Mouse (Mus musculus) splenic B cell, adult 2 months (primary cell): ENCODE measurements around the gene Rai1.

Experiments
- DNase-seq: peaks from one replicate; pipeline ENCODE4 v3.0.0-alpha.2; 2011; ENCODE audit warnings: low read depth, low spot score
- H3K27me3 ChIP-seq: 2 replicates; pipeline ENCODE4 v1.6.1; 2012; ENCODE audit warnings: mild to moderate bottlenecking, low read length, moderate library complexity, mixed read lengths; ENCODE audit not compliant: control insufficient read depth, poor library complexity, insufficient read depth, severe bottlenecking
- H3K36me3 ChIP-seq: 2 replicates; pipeline ENCODE4 v1.6.1; 2012; ENCODE audit warnings: mild to moderate bottlenecking, low read length, moderate library complexity, mixed read lengths; ENCODE audit not compliant: control insufficient read depth, poor library complexity, insufficient read depth, severe bottlenecking

Gene Rai1

GRCm38 (mm10) chr11:60176182-60176974, 71.6 kb downstream of the Rai1 start:
- peak; percentile 56 for DNase-seq
- Histone ChIP-seq H3K36me3 (no peaks in the 10 kb centered on the region), H3K27me3 (no peaks in the 10 kb centered on the region)

GRCm38 (mm10) chr11:60176975-60177657, 72.3 kb downstream of the Rai1 start:
- no peaks in the 10 kb centered on the region for H3K36me3 ChIP-seq
- H3K27me3 ChIP-seq: no peaks in the 10 kb centered on the region
- DNase-seq: peak; percentile 53

- Histone ChIP-seq H3K27me3 (no peaks in the 10 kb centered on the region), H3K36me3 (no peaks in the 10 kb centered on the region)
- no peak for DNase-seq
These were observed 73.2 kb downstream of the Rai1 start for GRCm38 (mm10) chr11:60178005-60178404.

DNA sequence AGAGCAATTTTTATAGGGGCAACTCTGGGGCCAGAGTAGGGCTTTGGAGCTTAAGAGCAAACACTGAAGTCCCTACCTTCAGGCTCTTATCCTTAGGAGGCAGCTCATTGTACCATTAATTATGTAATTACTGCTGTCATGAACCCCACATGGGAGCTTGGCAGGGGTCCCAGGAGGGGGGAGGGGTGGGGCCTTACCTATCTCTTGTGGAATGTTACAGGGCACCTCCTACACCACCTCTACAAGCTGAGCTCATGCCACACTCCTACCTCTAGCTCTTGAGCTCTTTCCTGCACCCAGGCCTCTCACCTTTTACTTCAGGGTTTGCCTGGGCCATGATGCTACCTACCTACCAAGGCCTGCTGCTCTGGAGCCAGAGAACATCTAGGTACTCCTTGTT, 73.7 kb downstream of the Rai1 start:
- DNase-seq: no peak
- Histone ChIP-seq H3K27me3 (no peaks in the 10 kb centered on the region), H3K36me3 (no peaks in the 10 kb centered on the region)

DNA sequence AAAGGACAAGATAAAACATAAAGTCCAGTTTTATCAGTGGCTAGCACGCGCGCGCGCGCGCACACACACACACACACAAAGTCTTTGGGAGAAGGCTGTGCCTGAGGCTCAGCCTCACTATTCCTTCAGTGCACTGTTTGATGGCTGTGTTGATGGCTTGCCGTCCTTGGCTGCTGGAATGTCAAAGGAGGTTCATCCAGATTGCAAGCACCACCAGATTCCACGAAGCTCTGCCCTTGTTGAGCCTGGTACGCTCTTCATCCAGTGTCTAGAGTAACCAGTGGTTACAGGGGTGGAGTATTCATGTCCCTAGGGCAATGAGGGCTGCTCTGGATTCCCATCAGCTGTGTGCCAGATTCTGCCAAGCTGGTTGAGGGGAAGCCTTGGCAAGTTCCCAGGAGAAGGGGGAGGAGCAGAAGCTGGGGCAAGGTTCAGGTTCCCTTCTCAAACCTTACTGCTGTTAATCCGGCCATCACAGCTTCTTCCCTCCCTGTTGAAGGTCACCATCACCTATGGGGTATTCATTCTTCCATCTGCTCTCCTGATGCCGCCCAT, 77.4 kb downstream of the Rai1 start:
- no peaks in the 10 kb centered on the region for H3K27me3 ChIP-seq
- DNase-seq: no peak
- no peaks in the 10 kb centered on the region; the same call in 1 of the 2 replicates for H3K36me3 ChIP-seq

GRCm38 (mm10) chr11:60182741-60183140, 77.9 kb downstream of the Rai1 start:
- Histone ChIP-seq H3K27me3 (no peaks in the 10 kb centered on the region), H3K36me3 (no peaks in the 10 kb centered on the region; the same call in 1 of the 2 replicates)
- DNase-seq: no peak

DNA sequence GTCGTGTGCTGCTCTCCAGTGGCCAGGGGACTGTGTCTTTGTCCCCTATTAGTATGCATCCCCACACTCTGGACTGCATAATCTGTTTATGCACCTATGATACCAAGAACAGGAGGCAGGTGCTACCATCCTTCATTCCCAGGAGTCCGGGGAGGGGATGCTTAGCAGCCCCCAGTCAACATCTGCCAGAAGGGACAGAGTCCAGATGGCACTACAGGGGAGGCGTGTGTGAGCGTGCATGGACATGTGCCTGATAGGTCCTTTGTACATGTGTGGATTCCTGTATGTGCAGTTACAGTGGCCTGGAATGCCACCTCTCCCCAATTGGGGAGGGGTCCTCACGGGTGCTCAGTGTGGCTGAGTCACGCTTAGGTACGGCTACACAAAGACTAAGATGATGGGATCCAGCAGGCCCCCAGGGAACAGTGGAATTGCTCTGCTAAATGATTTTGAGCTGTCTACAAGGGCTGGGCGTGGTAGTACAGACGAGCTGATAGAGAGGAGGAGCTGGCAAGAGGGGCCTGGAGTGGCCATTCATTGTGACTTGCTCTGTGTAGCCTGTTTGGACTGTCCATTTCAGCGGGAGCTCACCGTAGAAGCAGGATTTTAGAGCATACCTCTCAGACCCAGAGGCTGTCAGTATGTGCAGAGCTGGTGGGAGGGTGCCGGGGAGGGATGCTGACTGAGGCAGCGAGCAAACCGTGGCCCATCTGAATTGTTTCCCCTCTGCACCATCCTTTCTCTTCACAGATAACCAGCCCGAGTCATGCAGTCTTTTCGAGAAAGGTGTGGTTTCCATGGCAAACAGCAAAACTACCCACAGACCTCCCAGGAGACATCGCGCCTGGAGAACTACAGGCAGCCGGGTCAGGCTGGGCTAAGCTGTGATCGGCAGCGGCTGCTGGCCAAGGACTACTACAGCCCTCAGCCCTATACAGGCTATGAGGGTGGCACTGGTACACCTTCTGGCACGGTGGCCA, 79.8 kb downstream of the Rai1 start:
- no peaks in the 10 kb centered on the region for H3K27me3 ChIP-seq
- no peaks in the 10 kb centered on the region; the same call in 1 of the 2 replicates for H3K36me3 ChIP-seq
- DNase-seq: peak; percentile 67

DNA sequence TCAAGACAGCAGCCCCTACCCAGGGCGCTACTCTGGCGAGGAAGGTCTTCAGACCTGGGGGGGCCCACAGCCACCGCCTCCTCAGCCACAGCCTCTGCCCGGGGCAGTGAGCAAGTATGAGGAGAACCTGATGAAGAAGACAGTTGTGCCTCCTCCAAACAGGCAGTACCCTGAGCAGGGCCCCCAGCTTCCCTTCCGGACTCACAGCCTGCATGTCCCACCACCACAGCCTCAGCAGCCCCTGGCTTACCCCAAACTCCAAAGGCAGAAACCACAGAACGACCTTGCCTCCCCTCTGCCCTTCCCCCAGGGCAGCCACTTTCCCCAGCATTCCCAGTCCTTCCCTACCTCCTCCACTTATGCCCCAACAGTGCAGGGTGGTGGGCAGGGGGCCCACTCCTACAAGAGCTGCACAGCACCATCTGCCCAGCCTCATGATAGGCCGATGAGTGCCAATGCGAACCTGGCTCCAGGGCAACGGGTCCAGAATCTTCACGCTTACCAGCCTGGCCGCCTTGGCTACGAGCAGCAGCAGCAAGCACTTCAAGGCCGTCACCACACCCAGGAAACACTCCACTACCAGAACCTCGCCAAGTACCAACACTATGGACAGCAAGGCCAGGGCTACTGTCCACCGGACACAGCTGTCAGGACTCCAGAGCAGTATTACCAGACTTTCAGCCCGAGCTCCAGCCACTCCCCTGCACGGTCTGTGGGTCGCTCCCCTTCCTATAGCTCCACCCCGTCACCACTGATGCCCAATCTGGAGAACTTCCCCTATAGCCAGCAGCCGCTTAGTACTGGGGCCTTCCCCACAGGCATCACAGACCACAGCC, 80.8 kb downstream of the Rai1 start:
- DNase-seq: peak; percentile 80
- H3K27me3 ChIP-seq: no peaks in the 10 kb centered on the region
- no peaks in the 10 kb centered on the region; the same call in 1 of the 2 replicates for H3K36me3 ChIP-seq

DNA sequence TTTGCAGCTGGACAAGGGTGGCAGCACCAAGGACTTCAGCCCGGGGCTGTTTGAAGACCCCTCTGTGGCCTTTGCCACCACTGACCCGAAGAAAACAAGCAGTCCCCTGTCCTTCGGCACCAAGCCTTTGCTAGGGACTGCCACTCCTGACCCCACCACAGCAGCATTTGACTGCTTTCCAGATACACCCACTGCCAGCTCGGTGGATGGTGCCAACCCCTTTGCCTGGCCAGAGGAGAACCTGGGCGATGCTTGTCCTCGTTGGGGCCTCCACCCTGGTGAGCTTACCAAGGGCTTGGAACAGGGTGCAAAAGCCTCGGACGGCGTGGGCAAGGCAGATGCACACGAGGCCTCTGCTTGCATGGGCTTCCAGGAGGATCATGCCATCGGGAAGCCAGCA, 82.3 kb downstream of the Rai1 start:
- Histone ChIP-seq H3K36me3 (no peaks in the 10 kb centered on the region; the same call in 1 of the 2 replicates), H3K27me3 (no peaks in the 10 kb centered on the region)
- no peak for DNase-seq

GRCm38 (mm10) chr11:60188275-60188853, 83.6 kb downstream of the Rai1 start:
- Histone ChIP-seq H3K36me3 (no peaks in the 10 kb centered on the region; the same call in 1 of the 2 replicates), H3K27me3 (no peaks in the 10 kb centered on the region)
- no peak for DNase-seq

GRCm38 (mm10) chr11:60189501-60190040, 84.8 kb downstream of the Rai1 start:
- Histone ChIP-seq H3K36me3 (no peaks in the 10 kb centered on the region; the same call in 1 of the 2 replicates), H3K27me3 (no peaks in the 10 kb centered on the region)
- no peak for DNase-seq

- Histone ChIP-seq H3K27me3 (no peaks in the 10 kb centered on the region), H3K36me3 (no peaks in the 10 kb centered on the region; the same call in 1 of the 2 replicates)
- DNase-seq: no peak
These were observed 85.3 kb downstream of the Rai1 start for GRCm38 (mm10) chr11:60190055-60190641.

DNA sequence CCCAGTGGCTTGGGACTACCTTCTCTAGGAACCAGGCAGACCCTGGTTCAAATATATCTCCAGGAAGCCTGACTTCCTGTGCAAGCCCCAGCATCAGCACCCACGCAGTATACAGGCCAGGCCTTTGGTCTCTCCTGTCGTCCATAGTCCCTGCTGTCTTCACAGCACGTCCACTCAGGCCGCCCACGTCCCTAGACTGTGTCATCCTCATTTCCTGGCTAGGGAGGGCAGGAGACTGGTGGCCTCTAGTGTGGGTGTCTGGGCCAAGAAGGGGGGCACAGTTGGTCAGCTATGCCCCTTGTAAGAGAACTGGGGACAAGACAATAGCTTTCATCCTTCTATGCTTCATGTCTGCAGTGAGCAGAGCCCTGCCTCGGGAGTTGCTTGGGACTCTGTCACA, 87.7 kb downstream of the Rai1 start:
- Histone ChIP-seq H3K27me3 (no peaks in the 10 kb centered on the region), H3K36me3 (no peaks in the 10 kb centered on the region)
- no peak for DNase-seq
